Mouse (Mus musculus): ENCODE measurements around the gene Zbtb20.
A peak's percentile ranks its signal among the peaks of the same experiment; 100 is the strongest.
"Not testable (repeated sequence)": the region's sequence is repeated elsewhere in the genome, so short reads cannot be mapped to it uniquely, and the experiment has no call there.

Zbtb20 gene

GRCm38 (mm10) chr16:42910716-42911115, 35.0 kb downstream of the Zbtb20 start:
- DNase-seq, result peak; percentile 83

DNA sequence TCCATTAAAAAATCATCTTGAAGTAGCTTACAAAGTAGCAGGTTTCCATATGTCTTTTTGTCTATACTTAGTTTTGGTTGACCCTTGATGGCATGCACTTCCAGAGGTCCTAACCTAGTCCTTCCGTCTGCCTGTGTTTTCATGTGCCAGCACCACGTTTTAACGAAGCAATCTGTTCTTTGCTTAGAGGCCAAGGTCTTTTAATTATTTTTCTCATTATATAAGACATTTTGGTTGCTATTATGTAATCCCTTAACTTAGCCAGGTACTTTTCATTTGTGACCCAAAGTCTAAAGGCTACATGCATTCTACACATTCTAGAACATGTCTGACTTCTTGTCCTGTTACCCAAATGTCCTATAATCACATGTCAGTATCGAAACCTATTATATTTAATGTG, 35.6 kb downstream of the Zbtb20 start:
- peak; percentile 66 for DNase-seq

DNA sequence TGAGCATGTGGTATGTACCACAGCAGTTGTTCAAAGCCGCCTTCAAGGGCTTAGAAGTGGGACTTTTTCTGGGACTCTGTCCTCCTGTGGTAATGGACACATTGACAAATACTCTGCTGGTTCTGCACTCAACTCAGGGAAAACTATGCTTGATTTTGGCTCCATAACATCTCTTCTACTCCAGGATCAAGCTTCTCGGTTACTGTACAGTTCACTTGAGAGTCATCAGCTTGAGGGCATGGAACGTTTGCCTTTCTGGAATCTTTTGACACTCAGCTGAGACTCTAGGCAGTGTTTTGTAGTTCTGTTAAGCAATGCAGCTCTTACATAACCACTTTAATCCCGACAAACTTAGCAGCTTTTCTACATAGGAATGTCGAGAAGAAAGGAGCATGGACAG, 36.1 kb downstream of the Zbtb20 start:
- DNase-seq, result no peak

DNA sequence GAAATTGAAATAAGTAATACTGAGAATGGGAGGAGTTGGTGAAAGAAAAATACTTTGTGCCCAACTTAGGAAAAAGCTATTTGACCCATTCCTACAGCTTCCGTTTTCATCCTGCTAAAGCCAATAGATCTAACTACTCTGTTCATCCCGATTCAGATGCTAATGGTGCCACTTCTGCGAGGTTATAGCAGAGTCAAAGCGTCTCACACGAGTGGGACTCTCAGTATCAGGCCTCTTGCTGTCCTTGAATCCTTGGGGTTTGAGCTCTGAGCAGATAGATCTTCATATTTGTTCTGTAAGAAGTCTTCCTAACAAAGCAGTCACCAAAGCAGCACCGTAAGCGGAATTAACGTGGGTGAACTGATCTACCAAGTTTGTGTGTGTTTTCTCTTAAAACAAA, 37.6 kb downstream of the Zbtb20 start:
- no peak for DNase-seq

- DNase-seq, result peak; percentile 51
Measured at GRCm38 (mm10) chr16:42914457-42915085, 38.9 kb downstream of the Zbtb20 start.

DNA sequence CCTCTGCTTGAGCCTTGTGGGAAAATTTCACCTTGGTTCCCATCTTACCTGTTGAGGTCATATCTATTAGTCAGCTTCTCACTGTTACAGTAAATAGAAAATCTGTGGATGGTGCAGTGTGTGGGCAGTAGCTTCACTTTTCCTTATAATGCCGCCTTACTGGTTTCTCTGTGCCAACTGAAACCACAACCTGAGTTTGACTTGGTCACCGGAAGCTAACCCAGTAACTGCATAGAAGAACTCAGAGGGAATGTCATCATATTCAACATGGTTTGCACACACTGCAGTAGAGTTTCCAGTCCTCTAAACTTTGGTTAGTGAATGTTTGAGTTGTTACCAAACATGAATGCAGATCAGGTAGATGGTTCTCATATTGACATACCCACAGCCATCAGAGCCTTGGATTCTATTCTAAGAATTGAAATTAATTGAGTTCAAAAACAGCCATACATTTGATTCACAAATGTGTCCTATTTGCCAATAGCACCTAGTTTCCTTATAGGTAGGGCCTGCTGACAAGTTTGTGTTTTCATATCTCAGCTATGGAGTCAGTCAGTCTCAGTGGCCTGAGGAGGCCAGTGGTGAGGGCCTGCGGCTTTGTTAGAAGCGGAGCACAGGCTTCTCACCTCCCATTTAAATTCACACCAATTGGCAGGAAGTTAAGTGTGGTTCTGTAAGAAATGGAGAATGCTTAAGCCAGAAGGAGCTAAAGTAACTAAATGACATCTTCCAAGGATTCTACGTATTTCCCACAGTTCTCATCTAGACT, 44.5 kb downstream of the Zbtb20 start:
- no peak for DNase-seq

DNA sequence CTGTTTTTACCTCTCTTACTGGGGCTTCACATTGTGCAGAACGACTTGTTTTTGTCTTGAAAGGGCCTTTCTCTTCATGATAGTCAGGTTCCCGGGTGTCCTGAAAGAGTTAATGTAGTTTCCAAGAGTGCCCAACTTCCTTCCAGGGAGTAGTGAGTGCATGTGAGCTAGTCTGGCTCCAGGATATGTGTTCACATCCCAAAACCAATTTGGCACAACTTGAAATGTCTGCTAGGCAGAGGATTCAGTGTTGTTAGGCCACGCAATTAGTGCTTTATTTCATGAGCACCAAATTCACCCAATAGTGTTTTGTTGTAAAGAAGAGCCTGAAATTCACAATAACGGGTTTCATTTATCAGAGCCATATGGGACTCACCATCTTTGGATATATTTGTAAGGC, 45.8 kb downstream of the Zbtb20 start:
- DNase-seq, result no peak

DNA sequence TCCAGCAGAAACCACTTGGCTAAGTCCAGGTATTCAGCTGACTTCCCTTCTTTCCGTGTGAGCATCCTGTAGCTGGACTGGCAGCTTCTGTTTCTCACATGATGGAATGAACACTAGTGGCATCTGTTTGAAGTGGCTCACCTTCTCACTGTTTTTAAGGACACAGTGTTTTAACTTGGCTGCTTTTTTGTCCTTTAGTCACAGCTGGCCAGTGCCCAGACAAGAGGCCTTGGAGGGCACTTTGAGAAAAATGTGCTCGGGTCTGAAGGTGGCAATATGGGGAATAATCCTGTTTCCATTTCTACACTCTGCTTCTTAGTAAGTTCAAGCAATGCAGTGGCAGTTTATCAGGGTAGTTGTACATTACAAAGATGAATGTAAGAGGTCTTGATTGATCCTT, 62.5 kb downstream of the Zbtb20 start:
- DNase-seq, result no peak

GRCm38 (mm10) chr16:42947016-42947415, 71.3 kb downstream of the Zbtb20 start:
- DNase-seq, result peak; percentile 27

DNA sequence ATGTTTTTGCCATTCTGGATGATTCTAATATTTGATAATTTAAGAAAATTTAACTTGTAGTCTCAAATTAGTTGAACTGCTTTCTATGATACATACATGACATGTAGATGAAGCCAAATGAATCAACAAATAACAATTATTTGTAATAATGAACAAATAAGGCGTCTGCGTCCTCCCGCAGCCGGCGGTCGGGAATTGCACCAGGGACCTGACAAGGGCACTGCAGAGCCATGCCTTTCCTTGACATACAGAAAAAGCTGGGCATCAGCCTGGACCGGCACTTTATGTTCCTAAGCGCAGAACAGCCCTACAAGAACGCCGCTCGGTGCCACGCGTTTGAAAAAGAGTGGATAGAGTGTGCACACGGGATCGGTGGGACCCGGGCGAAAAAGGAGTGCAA, 79.7 kb downstream of the Zbtb20 start:
- not testable (repeated sequence) for DNase-seq

DNA sequence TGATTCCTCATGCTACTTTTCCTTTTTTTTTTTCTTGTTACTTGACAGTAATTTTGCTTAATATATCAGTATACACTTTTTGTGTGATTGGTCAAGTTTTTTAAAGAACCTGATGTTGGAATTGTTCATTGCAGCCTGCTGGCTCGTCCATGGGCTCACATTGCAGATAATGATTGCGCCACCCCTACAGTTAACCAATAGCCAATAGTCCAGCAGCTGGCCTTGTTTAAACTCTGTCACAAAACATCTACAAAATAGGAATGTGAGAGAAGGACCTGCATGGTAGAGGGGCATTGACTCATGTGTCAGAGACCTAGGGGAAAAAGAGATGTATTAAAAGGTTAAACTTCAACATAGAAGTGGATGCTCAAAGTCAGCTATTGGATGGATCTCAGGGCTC, 97.2 kb downstream of the Zbtb20 start:
- DNase-seq, result no peak

- DNase-seq, result no peak
Measured at GRCm38 (mm10) chr16:42998896-42999295, 123.2 kb downstream of the Zbtb20 start.

DNA sequence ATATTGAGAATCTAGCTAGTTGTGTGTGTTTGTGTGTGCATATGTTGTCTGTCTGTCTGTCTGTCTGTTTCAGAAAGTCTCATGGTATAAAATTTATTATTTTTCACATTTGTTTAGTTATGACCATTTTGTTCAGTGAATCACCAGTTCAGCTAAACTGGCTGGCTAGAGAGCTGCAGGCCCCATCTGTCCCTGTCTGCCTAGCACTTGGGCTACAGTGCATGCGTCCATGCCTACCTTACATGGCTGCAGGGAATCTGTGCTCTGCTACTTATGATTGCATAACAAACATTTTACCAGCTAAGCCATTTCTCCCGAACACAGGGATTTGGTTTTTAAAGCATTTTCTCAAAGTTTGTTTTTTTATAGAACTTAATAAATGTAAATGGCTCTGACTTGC, 150.7 kb downstream of the Zbtb20 start:
- peak; percentile 70 for DNase-seq

DNA sequence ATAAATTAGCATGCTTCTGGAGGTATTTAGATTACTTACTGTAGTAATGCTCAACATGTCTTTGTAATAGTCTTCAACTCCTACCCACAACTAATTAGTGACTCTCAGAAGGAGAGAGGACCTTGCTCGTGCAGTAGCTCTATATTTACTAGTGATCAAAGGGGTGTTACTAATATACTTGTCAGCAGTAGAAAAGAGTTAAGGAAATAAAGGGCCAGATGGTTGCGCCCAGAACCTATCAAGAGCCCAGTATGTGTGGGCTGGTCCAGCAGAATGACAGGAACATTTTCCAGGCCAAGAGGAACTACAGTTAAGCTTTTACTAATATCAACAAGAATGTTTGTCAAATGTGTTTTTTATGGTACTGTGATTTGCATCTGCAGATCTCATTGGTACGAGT, 153.6 kb downstream of the Zbtb20 start:
- DNase-seq, result peak; percentile 51

GRCm38 (mm10) chr16:43035709-43036108, 160.0 kb downstream of the Zbtb20 start:
- DNase-seq, result no peak

GRCm38 (mm10) chr16:43036510-43036909, 160.8 kb downstream of the Zbtb20 start:
- DNase-seq, result no peak

GRCm38 (mm10) chr16:43037320-43037719, 161.6 kb downstream of the Zbtb20 start:
- no peak for DNase-seq

DNA sequence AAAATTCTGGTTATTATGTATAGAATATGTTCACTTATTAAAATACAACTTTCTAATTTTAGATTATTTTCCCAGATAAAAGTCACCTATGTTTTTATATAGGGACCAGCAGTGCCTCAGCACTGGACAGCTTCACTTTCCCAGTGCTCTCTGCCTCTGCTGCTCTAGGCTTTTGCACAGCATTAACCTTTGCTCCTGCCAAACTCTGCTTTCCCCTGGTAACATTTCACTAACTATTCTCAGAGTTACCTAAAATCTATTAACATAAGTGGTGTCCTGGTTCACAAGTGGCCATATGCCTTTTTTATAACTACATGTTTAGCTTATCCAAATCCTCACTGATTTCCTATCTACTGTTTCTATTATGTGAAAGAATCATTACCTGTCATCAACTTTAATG, 169.9 kb downstream of the Zbtb20 start:
- DNase-seq, result no peak

- DNase-seq, result peak; percentile 25
Measured at GRCm38 (mm10) chr16:43046686-43047085, 171.0 kb downstream of the Zbtb20 start.

- DNase-seq, result no peak
Measured at GRCm38 (mm10) chr16:43069666-43070295, 194.1 kb downstream of the Zbtb20 start.

GRCm38 (mm10) chr16:43071875-43072274, 196.2 kb downstream of the Zbtb20 start:
- DNase-seq, result no peak

GRCm38 (mm10) chr16:43072818-43073594, 197.3 kb downstream of the Zbtb20 start:
- DNase-seq, result no peak

- DNase-seq, result peak; percentile 87
Measured at GRCm38 (mm10) chr16:43080403-43080802, 204.7 kb downstream of the Zbtb20 start.

Measured in cerebellum, adult 11-12 months (tissue).